Comparison of ENCODE assay signal across 12 mouse cellular contexts in genomic region chr3:51333950-51334349, GRCm38 (mm10). TPM values are rescaled to one million over a fixed set of nuclear protein-coding genes. Genes with fewer than 3 reads are reported as not detected.
DNase-seq lines count a peak whose midpoint lies in the region; ATAC-seq and TF ChIP-seq lines count a peak whose summit lies in the region.
"Had no signal": no experiment of that assay in that cellular context is flagged by ENCODE, and none has a peak within 500 bp of the region (broad histone marks: within the 10 kb centered on the region; RNA-seq: fewer than 3 reads in every experiment).

No protein-coding gene starts in this region.

- H3K79me2 ChIP-seq in MEL (ENCODE audit: control insufficient read depth, insufficient read depth, low read length, poor library complexity) (peaks cover 79% of the 10 kb centered on the region), macrophage (ENCODE audit: inconsistent target) (peaks cover 97% of the 10 kb centered on the region)

- no peaks in the 10 kb centered on the region for H3K36me3 ChIP-seq in heart, embryonic 13.5 days
- no peaks in the 10 kb centered on the region for H3K36me3 ChIP-seq in lung, embryonic 15.5 days
- H3K36me3 ChIP-seq in MEL (ENCODE audit: control insufficient read depth in 1 of 2, insufficient read depth in 2 of 2, low read length in 2 of 2) (peaks cover 0 to 38% of the 10 kb centered on the region in 2 experiments; a peak in 2 of 4 replicates), macrophage (ENCODE audit: inconsistent target) (no peaks in the 10 kb centered on the region)
- H3K36me3 ChIP-seq: limb, embryonic 15.5 days had no signal

- no peaks in the 10 kb centered on the region for H3K9me3 ChIP-seq in heart, embryonic 13.5 days
- no peaks in the 10 kb centered on the region for H3K9me3 ChIP-seq in lung, embryonic 15.5 days
- no peaks in the 10 kb centered on the region for H3K9me3 ChIP-seq in MEL (replicated peaks; ENCODE audit: insufficient read depth, low read length)
- H3K9me3 ChIP-seq: limb, embryonic 15.5 days had no signal

- H3K4me2 ChIP-seq in heart, embryonic 13.5 days, result peak overlapping the region; percentile 62; the same call in 1 of the 2 replicates
- H3K4me2 ChIP-seq in lung, embryonic 15.5 days, result peak overlapping the region; percentile 34; the same call in 1 of the 2 replicates

- H3K4me3 ChIP-seq in heart, embryonic 13.5 days, result 0 out of 2 replicates have a peak overlapping the region, but pooled peaks have one; percentile 28
- H3K4me3 ChIP-seq in lung, embryonic 15.5 days, result no peak overlapping the region
- H3K4me3 ChIP-seq in MEL (ENCODE audit: control insufficient read depth in 1 of 2, insufficient read depth in 1 of 2, low read depth in 2 of 2, low read length in 2 of 2) (peak overlapping the region in 1 of 2 experiments; percentile 89; a peak in 2 of 4 replicates), macrophage (ENCODE audit: inconsistent target) (no peak overlapping the region)

- ATAC-seq in heart, embryonic 13.5 days (ENCODE audit: extremely low read depth, insufficient number of reproducible peaks, low FRiP score, low TSS enrichment), result no peak
- ATAC-seq in lung, embryonic 15.5 days (ENCODE audit: borderline replicate concordance, extremely low read depth, low FRiP score, low TSS enrichment), result no peak

- TF ChIP-seq POLR2A in MEL (IDR thresholded peaks at IDR 0.05; ENCODE audit: control insufficient read depth in 1 of 2, insufficient read depth in 1 of 2, low read depth in 1 of 2, low read length in 2 of 2, poor library complexity in 1 of 2), result no peak

- H3K27me3 ChIP-seq in heart, embryonic 13.5 days (replicated peaks), result no peaks in the 10 kb centered on the region
- H3K27me3 ChIP-seq in lung, embryonic 15.5 days, result no peaks in the 10 kb centered on the region
- H3K27me3 ChIP-seq in MEL (ENCODE audit: control insufficient read depth in 1 of 2, insufficient read depth in 2 of 2, low read length in 2 of 2), result no peaks in the 10 kb centered on the region
- H3K27me3 ChIP-seq: limb, embryonic 15.5 days had no signal

- peak overlapping the region; percentile 71 for H3K27ac ChIP-seq in heart, embryonic 13.5 days (replicated peaks)
- H3K27ac ChIP-seq in lung, embryonic 15.5 days, result no peak overlapping the region
- H3K27ac ChIP-seq in MEL (ENCODE audit: control insufficient read depth, low read depth, low read length) (peak overlapping the region; percentile 87), macrophage (peak overlapping the region; percentile 98)
- H3K27ac ChIP-seq: hindbrain, embryonic 14.5 days had no signal

- no peak for TF ChIP-seq EP300 in MEL (IDR thresholded peaks at IDR 0.05; ENCODE audit: low read depth in 1 of 2, low read length in 2 of 2)

- H3K9ac ChIP-seq in heart, embryonic 13.5 days, result peak overlapping the region; percentile 69
- no peak overlapping the region for H3K9ac ChIP-seq in lung, embryonic 15.5 days
- peak overlapping the region; percentile 79 for H3K9ac ChIP-seq in MEL (ENCODE audit: control insufficient read depth, low read depth, low read length, poor library complexity, severe bottlenecking)
- H3K9ac ChIP-seq: hindbrain, embryonic 14.5 days; limb, embryonic 15.5 days had no signal

- TF ChIP-seq CTCF in MEL (IDR thresholded peaks at IDR 0.05 in 2 of 3, conservative IDR thresholded peaks at IDR 0.05 in 1 of 3; ENCODE audit: control insufficient read depth in 1 of 3, insufficient read depth in 1 of 3, low read depth in 2 of 3, low read length in 3 of 3, poor library complexity in 1 of 3, severe bottlenecking in 1 of 3), result no peak

- peaks cover 53% of the 10 kb centered on the region for H3K4me1 ChIP-seq in heart, embryonic 13.5 days
- peaks cover 12% of the 10 kb centered on the region; the same call in 1 of the 2 replicates for H3K4me1 ChIP-seq in lung, embryonic 15.5 days
- peaks cover 26 to 31% of the 10 kb centered on the region in 2 experiments for H3K4me1 ChIP-seq in MEL (ENCODE audit: control insufficient read depth in 1 of 2, insufficient read depth in 2 of 2, low read length in 2 of 2)

- no peak for TF ChIP-seq RAD21 in MEL (IDR thresholded peaks at IDR 0.05; ENCODE audit: low read depth, low read length)

- intact Hi-C loops in heart, postnatal 36 days (cut with DNase I), result no loop called here

- WGBS in heart, embryonic 13.5 days, result 72% methylated on average over 6 of the region's 6 CpGs
- 51% methylated on average over 6 of the region's 6 CpGs for WGBS in lung, embryonic 15.5 days
- whole genome bisulfite sequencing in macrophage (ENCODE audit: missing documents), result 84% methylated on average over 6 of the region's 6 CpGs

- DNase-seq in heart, postnatal 36 days, result no peak
- DNase-seq in lung, postnatal 25 days (ENCODE audit: low spot score), result no peak
- DNase-seq in MEL (ENCODE audit: low read depth, low spot score), result no peak
- no peak for DNase-seq in right cerebral cortex, adult 18-20 months
- DNase-seq: cerebellum, adult 9-11 months; embryo, embryonic 11 days; kidney, adult 11 months had no signal

TF ChIP-seq in MEL, 35 proteins besides CTCF, POLR2A, EP300 and RAD21:
- TF ChIP-seq TBP (IDR thresholded peaks at IDR 0.05; ENCODE audit: low read depth, low read length), result no peak
- TF ChIP-seq MAFK (IDR thresholded peaks at IDR 0.05; ENCODE audit: borderline replicate concordance, low read depth, low read length), result peak; percentile 69; the same call in 1 of the 2 replicates
- TF ChIP-seq ZNF384 (IDR thresholded peaks at IDR 0.05; ENCODE audit: low read depth, low read length), result peak; percentile 46; the same call in 1 of the 2 replicates

RNA-seq across cellular contexts. Expression of gene Elf2, which starts 6.5 kb away (rescaled TPM):
- 50.7 and 57.8 TPM in 2 replicates for polyA plus RNA-seq in heart, embryonic 13.5 days (2015; fragmentation: Nextera tagmentation; extraction: Ambion mirVana)
- total RNA-seq in heart, postnatal 36 days (2021), result 10 to 100 TPM; 53.8 to 62.2 TPM
- polyA plus RNA-seq in lung, embryonic 15.5 days (2015; fragmentation: Nextera tagmentation; extraction: Ambion mirVana), result 69.9 and 73.4 TPM in 2 replicates
- total RNA-seq in MEL (2012; rRNA removed), result 46.5 and 50.2 TPM in 2 replicates
- 10 to 100 TPM; 38.0 to 53.3 TPM for polyA plus RNA-seq in MEL (2012; ENCODE audit: insufficient read depth in 1 of 2, insufficient read length in 2 of 2, low read depth in 1 of 2, low replicate concordance in 2 of 2, missing spikeins in 1 of 2)
- total RNA-seq in macrophage (2018; cell fraction: chromatin; rRNA removed), result 100 to 1,000 TPM; 117 to 322 (median 208) TPM
- total RNA-seq in macrophage (2018; cell fraction: cytosol; rRNA removed), result 10 to 100 TPM; 29.4 to 66.9 (median 48.2) TPM
- 100 to 1,000 TPM in 19 of 26 experiments, 10 to 100 TPM in 7; 63.4 to 181 (median 112) TPM for total RNA-seq in macrophage (2018; cell fraction: nucleus; rRNA removed)
- polyA plus RNA-seq in macrophage (2018), result 38.0 to 40.4 TPM (median 38.7 TPM) in 3 replicates
